Mouse (Mus musculus) CD4-positive, CD25-positive, alpha-beta regulatory T cell, adult 4 months (primary cell): Measurements from ENCODE around the gene Fas. TPM values are rescaled to one million over a fixed set of nuclear protein-coding genes. Genes with fewer than 3 reads are reported as not detected.

Experiments used
- ATAC-seq: one replicate; pipeline ENCODE4 v1.8.0; 2017
- polyA plus RNA-seq, 2 experiments: library from polyadenylated mRNA; unstranded; fragments of 100-300 nt; shearing (Covaris generic); gene quantifications; one replicate each; pipeline ENCODE4 v1.2.1; 2017

The Fas gene
- polyA plus RNA-seq, 2 experiments from 2014 or later: 132 to 152 TPM

DNA sequence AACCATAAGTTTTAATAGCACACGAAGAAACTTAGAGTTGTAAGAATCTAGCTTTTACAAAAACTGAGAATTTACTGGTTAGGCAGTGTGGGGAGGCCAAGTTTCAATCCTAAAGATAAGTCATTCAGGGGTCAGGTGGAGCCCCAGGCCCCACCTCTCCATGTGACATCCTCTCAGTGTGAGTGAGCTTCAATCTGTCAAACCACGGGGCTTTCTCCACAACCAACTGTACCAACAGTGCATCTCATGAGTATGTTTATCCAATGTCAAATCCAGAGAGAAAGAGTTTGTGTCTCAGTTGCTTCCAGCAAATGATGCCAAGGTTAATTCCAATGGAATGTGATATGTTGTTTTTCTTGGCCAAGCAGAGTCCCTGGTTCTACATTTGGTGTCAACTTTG, 5.6 kb upstream of the Fas start:
- no peak for ATAC-seq

GRCm38 (mm10) chr19:34287221-34287620, 3.2 kb upstream of the Fas start:
- ATAC-seq: peak; percentile 39

GRCm38 (mm10) chr19:34287656-34288415, 2.6 kb upstream of the Fas start:
- peak; percentile 27 for ATAC-seq

DNA sequence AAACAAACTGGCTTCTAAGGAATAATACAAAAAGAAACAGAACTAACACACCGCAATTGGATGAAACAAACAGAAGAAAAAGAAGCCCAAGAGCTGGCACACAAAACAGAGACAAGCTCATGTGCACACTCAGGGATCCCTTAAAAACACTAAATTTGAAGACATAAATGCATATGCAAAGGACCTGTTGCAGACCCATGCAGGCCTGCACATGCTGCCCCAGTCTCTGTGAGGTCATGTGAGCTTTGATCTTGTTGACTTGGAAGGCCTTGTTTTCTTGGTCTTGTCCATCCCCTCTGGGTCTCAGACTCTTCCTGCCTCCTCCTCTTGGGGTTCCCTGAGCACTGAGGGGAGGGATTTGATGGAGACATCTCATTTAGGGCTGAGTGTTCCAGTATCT, 1.8 kb upstream of the Fas start:
- no peak for ATAC-seq

GRCm38 (mm10) chr19:34290872-34291341, 441 bp downstream of the Fas start:
- ATAC-seq: no peak

DNA sequence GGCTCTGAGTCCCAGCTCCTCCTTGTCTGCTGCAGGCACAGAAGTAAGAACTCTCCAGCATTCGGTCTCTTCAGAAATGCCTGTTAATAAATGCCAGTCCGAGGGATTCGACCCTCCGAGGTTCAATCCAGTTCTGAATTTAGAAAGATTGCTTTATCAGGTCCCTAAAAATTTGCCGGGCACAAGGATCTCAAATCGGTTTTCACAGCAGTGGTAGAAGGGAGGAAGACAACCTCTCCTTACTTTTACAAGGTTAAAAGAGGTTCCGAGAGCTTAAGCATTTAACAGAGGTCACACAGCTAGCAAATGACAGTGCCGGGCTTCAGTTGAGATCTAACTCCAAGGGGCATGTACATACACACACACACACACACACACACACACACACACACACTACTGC, 913 bp downstream of the Fas start:
- ATAC-seq: no peak

- no peak for ATAC-seq
These were observed 1.5 kb downstream of the Fas start for GRCm38 (mm10) chr19:34291956-34292355.

GRCm38 (mm10) chr19:34292701-34293100, 2.2 kb downstream of the Fas start:
- ATAC-seq: no peak

GRCm38 (mm10) chr19:34293376-34293947, 3.0 kb downstream of the Fas start:
- no peak for ATAC-seq

- no peak for ATAC-seq
These were observed 5.0 kb downstream of the Fas start for GRCm38 (mm10) chr19:34295442-34295841.

- no peak for ATAC-seq
These were observed 8.1 kb downstream of the Fas start for GRCm38 (mm10) chr19:34298531-34298930.

DNA sequence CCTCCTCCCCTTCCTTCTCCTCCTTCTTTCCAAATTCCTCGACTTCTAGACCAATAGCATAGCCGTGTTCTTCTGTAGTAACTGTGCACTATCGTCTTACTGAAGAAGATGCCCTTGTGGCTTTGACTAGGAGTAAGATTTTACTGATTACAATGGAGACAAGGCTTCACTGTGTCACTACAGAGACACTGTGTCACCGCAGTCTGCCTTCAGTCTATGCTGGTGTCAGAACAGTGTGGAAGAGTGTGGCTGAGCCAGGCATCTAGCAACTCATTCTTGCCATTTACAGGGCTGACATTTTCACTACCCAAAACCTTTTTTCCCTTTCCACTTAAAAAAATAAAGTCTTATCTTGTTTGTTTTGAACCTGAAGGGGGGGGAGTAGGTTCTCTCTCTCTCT, 8.8 kb downstream of the Fas start:
- peak; percentile 76 for ATAC-seq

GRCm38 (mm10) chr19:34300430-34300829, 10.0 kb downstream of the Fas start:
- ATAC-seq: no peak

DNA sequence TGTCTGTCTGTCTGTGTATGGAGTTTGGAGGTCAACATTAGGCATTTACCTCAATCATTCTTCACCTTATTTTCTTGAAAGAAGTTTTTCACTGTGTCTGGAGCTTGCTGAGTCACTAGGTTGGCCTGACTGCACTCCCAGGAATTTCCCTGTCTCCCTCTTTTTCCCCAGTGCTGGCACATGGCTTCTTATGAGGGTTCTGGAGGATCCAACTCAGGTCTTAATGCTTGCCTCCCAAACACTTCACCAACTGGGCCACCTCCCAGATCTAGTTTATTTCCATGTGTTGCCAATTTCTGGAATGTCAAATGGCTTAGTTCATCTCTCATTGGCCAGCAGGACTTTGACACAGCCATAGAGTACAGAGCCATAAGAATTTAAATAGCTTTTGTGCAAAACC, 14.5 kb downstream of the Fas start:
- no peak for ATAC-seq

DNA sequence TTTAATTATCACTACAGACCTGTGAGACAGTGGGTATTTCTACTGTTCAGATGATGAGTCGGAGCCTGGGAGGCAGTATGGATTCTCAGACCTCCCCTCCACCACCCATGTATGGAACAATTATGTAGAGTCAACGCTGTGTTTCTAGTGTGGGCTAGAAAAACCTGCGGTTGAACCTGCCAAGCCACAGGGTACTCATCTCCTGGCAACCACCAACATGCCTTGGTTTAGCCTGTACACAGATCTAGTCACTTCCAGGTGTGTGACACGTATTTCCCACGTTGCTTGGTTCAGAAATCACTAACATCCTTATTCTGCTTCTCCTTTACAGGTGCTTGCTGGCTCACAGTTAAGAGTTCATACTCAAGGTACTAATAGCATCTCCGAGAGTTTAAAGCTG, 16.3 kb downstream of the Fas start:
- ATAC-seq: peak; percentile 83

- ATAC-seq: no peak
These were observed 21.8 kb downstream of the Fas start for GRCm38 (mm10) chr19:34312151-34312728.

DNA sequence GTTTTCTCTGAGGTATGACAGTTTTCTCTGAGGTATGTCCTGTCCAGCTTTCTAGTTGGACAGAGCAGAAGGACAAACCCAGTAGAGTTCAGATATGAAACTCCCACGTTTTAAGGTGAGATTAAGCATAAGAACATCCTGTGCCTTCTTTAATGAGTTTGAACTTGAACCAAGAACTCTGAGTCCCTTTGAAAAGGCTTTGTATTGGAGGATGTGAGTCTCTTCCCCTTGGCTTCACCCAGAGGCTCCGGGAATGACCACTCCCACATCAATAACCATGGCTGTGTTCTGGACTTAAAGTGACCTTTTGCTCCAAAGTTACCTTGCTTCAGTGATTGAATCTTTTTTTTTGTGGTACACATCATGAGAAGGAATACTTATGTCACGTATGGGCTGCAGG, 37.6 kb downstream of the Fas start:
- no peak for ATAC-seq

GRCm38 (mm10) chr19:34334300-34334699, 43.8 kb downstream of the Fas start:
- ATAC-seq: peak; percentile 87

DNA sequence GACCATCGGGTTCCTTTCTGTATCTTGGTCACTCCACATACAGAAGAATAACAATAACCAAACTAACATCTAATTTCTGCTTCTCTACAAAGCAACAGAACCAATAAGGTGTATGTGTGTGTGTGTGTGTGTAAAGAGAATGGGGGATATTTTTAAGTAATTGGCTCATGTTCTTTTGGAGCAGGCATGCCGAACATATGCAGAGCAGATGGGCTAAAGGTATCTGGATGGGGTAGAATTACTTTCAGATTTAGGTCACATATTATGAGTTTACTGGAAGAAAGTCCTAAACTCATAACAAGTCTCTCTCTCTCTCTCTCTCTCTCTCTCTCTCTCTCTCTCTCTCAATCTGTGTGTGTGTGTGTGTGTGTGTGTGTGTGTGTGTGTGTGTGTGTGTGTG, 54.2 kb downstream of the Fas start:
- no peak for ATAC-seq

GRCm38 (mm10) chr19:34345616-34346267, 55.3 kb downstream of the Fas start:
- no peak for ATAC-seq

DNA sequence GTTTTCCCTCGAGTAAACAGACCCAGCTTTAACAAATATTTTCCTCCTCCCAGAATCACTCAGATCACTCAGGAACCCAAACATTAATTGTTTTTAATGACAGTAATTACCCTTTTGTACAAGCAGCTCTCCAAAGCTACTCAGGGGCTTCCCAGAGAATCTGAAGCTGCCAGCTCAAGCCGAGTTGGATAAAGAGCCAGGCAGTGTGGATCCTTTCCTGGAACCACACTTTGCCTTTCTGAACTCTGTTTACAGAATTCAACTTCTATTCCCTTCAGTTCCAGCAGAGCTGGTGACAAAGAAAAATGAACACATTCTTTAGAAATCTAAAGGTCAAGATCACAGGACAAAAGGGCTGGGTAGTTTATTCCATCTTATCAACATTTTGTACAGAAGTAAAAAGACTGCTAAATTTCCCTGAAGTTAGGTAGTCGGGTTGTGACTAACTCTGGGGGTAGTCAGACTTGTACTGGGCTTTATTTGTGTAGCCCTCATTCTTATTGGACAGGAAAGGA, 62.9 kb downstream of the Fas start:
- ATAC-seq: no peak

DNA sequence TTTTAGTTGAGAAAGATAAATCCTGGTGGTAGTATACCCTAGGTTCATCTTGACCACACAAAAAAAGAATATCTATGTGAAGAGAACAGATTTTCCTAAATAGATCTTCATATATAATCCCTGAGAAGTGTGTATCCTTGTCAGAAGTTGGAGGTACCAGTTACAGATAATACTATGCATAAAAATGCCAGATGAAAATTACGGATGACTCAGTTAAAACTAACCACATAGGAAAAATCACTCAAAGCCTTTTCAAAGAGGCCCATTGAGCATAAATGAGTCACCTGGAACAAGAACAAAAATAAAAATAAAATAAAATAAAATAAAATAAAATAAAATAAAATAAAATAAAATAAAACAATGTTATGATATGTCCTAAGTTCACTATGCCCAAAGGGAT, 72.2 kb downstream of the Fas start:
- ATAC-seq: no peak

DNA sequence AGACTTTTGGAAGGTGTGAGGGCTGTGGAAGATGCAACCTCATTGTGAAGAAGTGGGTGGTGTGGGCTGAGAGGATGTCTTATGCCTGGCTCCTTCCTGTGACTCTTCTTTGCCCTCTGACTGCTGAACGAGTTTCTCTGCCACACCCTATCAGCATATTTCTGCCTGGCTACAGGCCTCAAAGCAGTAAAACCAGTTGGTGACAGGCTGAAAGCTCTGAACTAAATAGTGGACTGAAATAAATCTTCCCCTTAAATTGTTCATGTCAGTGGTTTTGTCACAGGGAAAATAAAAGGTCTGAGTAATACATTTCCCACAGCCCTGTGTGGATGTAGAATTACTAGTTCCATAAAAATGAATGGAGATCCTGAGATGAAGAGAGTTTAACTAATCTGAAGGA, 79.1 kb downstream of the Fas start:
- no peak for ATAC-seq
